Mouse (Mus musculus): ENCODE measurements around the gene Chrna9.

GRCm38 (mm10) chr5:66004134-66004925, 69.6 kb downstream of the Chrna9 start, which contains the start of gene 9130230L23Rik:
- TF ChIP-seq POLR2A (IDR thresholded peaks at IDR 0.05; ENCODE audit: low read depth, low read length) (no peak), CTCF (IDR thresholded peaks at IDR 0.05; ENCODE audit: borderline replicate concordance, insufficient read depth, low read length) (no peak)

Data from embryonic fibroblast, embryonic 13.5 days (primary cell).